Mouse (Mus musculus) liver, embryonic 11.5 days (tissue): ENCODE measurements around the gene Tbc1d4. TPM values are rescaled to one million over a fixed set of nuclear protein-coding genes. Genes with fewer than 3 reads are reported as not detected.
"Not testable (repeated sequence)": the region's sequence is repeated elsewhere in the genome, so short reads cannot be mapped to it uniquely, and the experiment has no call there.

Source experiments
- ATAC-seq: fragments of 200-750 bp; cut with Nextera tagmentation; replicated peaks from 2 replicates; pipeline ENCODE4 v1.8.0; 2017; ENCODE audit warnings: moderate number of reproducible peaks, mild to moderate bottlenecking, moderate TSS enrichment, moderate library complexity; ENCODE audit not compliant: low FRiP score
- DNase-seq: peaks from one replicate; pipeline ENCODE4 v3.0.0-alpha.2; 2017; ENCODE audit warnings: low spot score
- H3K27ac ChIP-seq: fragments of 300-500 bp; sonication (generic); 2 replicates; pipeline ENCODE4 v1.5.1; 2014; ENCODE audit warnings: mild to moderate bottlenecking, low read depth, low read length, control low read depth
- H3K27me3 ChIP-seq: fragments of 300-500 bp; sonication (generic); replicated peaks from 2 replicates; pipeline ENCODE4 v1.6.1; 2014; ENCODE audit warnings: low read length, mixed read lengths; ENCODE audit not compliant: control insufficient read depth, insufficient read depth
- H3K36me3 ChIP-seq: fragments of 300-500 bp; sonication (generic); 2 replicates; pipeline ENCODE4 v1.6.1; 2014; ENCODE audit warnings: mild to moderate bottlenecking, low read length, moderate library complexity, mixed read lengths; ENCODE audit not compliant: control insufficient read depth, insufficient read depth
- H3K4me1 ChIP-seq: fragments of 300-500 bp; sonication (generic); replicated peaks from 2 replicates; pipeline ENCODE4 v1.6.1; 2014; ENCODE audit warnings: low read length, mixed read lengths; ENCODE audit not compliant: control insufficient read depth, insufficient read depth
- H3K4me2 ChIP-seq: fragments of 300-500 bp; sonication (generic); 2 replicates; pipeline ENCODE4 v1.6.1; 2014; ENCODE audit warnings: mild to moderate bottlenecking, control low read depth, moderate library complexity
- H3K4me3 ChIP-seq: fragments of 300-500 bp; sonication (generic); 2 replicates; pipeline ENCODE4 v1.5.1; 2014; ENCODE audit warnings: low read depth, low read length, control low read depth
- H3K9ac ChIP-seq: fragments of 300-500 bp; sonication (generic); 2 replicates; pipeline ENCODE4 v1.6.1; 2014; ENCODE audit warnings: low read depth, low read length, control low read depth
- H3K9me3 ChIP-seq: fragments of 300-500 bp; sonication (generic); 2 replicates; pipeline ENCODE4 v1.6.1; 2016; ENCODE audit warnings: low read length, inconsistent platforms, mixed read lengths; ENCODE audit not compliant: control insufficient read depth
- WGBS: fragments of 180-500 bp; shearing (Covaris S2); extraction: QIAGEN DNeasy Blood & Tissue Kit; methylation state at CpG from one replicate; pipeline ENCODE4 v1.1.7; 2014; 5-methylcytosine and 5-hydroxymethylcytosine counted together
- polyA plus RNA-seq: library from polyadenylated mRNA; unstranded; fragments of >200 nt; fragmentation: Nextera tagmentation; extraction: Ambion mirVana; gene quantifications from 2 replicates; pipeline ENCODE4 v1.2.1, GENCODE M21; 2014

The Tbc1d4 gene
- polyA plus RNA-seq, 1 experiment from 2014 or later: 4.0 TPM

DNA sequence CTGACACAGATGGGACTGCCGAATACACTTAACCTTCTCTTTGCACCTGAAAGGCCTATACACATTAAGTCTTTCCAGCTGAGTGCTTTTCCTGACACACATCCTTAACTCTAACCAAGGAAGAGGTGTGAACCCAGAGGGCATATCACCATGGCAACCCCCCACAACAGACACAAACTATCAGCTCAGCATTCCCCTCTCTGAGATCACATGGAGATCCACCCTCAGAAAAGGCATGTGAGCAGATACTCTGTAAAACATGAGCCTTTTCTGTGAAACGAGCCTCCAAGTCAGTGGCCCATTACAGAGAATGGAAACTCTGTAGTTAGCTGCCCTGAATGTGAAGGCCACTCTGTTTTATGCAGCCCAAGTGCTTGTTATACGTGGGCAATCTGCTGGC is 6.1 kb downstream of the Tbc1d4 start:
- ATAC-seq (no peak), DNase-seq (no peak)
- Histone ChIP-seq H3K4me2 (no peak overlapping the region), H3K36me3 (no peaks in the 10 kb centered on the region), H3K4me1 (no peaks in the 10 kb centered on the region; the same call in 1 of the 2 replicates), H3K4me3 (no peak overlapping the region), H3K27ac (no peak overlapping the region), H3K27me3 (peaks cover 6% of the 10 kb centered on the region), H3K9me3 (no peaks in the 10 kb centered on the region), H3K9ac (no peak overlapping the region)
- 65% methylated on average over 3 of the region's 3 CpGs for WGBS

DNA sequence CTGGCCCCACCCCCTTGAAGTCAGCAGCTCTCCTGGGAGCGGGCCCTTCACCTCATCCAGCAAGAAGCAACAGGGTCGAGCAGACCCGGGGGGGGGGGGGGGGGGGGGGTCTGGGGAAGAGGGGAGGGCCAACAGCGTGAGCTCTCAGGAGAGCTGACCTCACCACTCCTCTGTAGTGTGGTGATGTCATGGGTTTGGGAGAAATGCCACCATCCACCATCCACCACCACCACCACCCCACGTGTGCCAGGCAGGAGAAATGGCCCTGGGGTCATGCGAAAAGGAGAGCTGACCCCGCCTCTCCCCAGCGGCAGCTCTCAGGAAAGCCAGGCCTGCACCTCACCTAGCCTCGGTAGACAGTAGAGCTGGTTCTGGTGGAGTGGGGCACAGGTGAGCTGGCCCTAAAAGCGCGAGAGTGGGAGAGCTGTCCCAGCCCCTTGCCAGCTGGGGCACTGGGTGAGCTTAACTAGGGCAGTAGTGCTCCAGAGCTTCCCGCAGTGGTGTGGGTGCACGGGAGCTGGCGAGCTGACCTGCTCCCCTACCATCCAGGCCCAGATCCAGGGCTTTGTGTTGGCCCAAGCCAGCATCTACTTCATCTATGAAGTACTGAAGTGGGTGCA is 11.8 kb downstream of the Tbc1d4 start:
- ATAC-seq (no peak; the same call in 1 of the 2 replicates), DNase-seq (no peak)

DNA sequence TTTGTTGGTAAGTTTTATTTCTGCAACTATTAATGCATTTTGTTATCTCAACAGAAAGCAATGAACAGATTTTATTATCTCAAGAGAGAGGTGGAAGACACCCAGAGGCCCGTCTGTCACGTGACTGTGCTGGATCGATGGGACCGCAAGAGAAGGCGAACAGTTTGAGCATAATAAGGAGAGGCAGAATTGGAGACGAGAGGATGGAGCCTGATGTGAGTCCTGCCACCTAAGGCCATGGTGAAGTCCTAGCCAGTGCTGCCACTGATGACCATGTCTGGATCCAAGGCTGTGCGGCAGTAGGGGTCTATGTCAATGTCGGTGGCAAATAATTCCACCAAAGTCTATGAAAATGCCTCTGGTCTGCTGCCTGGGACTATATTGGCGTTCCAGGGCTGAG is 12.3 kb downstream of the Tbc1d4 start:
- Histone ChIP-seq H3K27me3 (no peaks in the 10 kb centered on the region), H3K9me3 (no peaks in the 10 kb centered on the region), H3K36me3 (no peaks in the 10 kb centered on the region), H3K9ac (no peak overlapping the region), H3K4me2 (no peak overlapping the region), H3K4me3 (no peak overlapping the region), H3K4me1 (no peaks in the 10 kb centered on the region), H3K27ac (no peak overlapping the region)
- 89% methylated on average over 9 of the region's 9 CpGs for WGBS
- DNase-seq (no peak), ATAC-seq (no peak; the same call in 1 of the 2 replicates)

More for the DNA sequence above, 11.8 kb downstream of the Tbc1d4 start:
- H3K9me3 ChIP-seq: no peaks in the 10 kb centered on the region
- no peak overlapping the region for H3K27ac ChIP-seq
- no peak overlapping the region for H3K4me2 ChIP-seq
- no peak overlapping the region for H3K9ac ChIP-seq
- no peaks in the 10 kb centered on the region for H3K36me3 ChIP-seq
- no peak overlapping the region for H3K4me3 ChIP-seq
- H3K4me1 ChIP-seq: no peaks in the 10 kb centered on the region
- H3K27me3 ChIP-seq: no peaks in the 10 kb centered on the region
- WGBS: 88% methylated on average over 11 of the region's 14 CpGs

DNA sequence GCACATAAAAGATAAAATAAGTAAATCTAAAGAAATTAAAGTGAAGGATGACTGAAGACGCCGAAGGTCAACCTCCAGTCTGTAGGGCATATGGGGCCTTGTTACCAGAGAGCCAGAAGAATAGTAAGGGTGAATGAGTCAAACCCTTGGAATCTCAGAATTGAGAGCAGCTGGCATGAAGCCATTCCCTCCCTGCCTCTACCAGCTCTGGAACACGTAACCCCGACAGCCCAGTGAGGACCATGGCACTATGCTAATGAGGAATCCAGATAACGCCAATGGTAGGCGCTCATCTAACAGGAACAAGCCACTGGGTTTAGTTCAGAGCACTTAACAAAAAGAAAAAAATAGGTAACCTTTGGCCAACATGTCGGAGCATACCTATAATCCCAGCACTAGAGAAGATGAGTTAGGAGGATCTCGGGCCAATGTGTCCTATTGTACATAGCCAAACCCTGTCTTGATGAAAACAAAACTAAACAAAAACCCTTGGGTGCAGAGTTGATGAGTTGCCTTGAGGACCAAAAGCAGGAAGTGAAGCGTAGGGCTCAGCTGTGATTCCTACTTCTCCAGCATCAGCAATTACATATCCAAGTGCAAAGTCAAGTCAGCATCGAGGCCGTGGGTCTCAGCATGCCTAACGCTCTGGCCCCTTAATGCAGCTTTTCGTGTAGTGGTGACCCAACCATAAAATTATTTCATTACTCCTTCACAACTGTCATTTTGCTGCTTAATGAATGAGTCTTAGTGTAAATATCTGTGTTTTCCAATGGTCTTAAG is 13.5 kb downstream of the Tbc1d4 start:
- H3K9ac ChIP-seq: no peak overlapping the region
- no peaks in the 10 kb centered on the region for H3K9me3 ChIP-seq
- 89% methylated on average over 13 of the region's 13 CpGs for WGBS
- DNase-seq (no peak), ATAC-seq (no peak)
- no peak overlapping the region for H3K4me2 ChIP-seq
- no peaks in the 10 kb centered on the region for H3K4me1 ChIP-seq
- H3K4me3 ChIP-seq: no peak overlapping the region
- H3K27ac ChIP-seq: no peak overlapping the region
- H3K36me3 ChIP-seq: no peaks in the 10 kb centered on the region
- no peaks in the 10 kb centered on the region for H3K27me3 ChIP-seq

DNA sequence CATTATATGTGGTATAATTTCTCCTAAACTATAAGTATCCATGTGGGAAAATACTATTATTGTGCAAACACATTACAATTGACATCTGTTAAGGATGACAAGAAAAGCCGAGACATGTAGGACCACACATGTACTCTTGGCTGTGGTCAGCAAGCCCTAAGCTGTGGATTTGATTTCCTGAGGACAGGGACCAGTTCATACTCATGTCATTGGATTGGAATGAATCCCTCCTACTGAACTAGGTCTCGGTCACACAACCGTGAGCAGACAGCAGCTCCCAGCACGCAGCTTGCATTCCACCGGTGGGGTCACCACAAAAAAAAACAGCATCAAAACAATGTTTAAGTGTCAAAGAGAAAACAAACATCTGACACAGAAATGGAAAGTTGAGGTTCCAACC is 15.0 kb downstream of the Tbc1d4 start:
- Histone ChIP-seq H3K4me3 (no peak overlapping the region), H3K9me3 (no peaks in the 10 kb centered on the region), H3K36me3 (no peaks in the 10 kb centered on the region), H3K27ac (no peak overlapping the region), H3K27me3 (no peaks in the 10 kb centered on the region), H3K4me1 (no peaks in the 10 kb centered on the region), H3K9ac (no peak overlapping the region), H3K4me2 (no peak overlapping the region)
- WGBS: 88% methylated on average over 5 of the region's 5 CpGs
- DNase-seq (no peak), ATAC-seq (no peak)

DNA sequence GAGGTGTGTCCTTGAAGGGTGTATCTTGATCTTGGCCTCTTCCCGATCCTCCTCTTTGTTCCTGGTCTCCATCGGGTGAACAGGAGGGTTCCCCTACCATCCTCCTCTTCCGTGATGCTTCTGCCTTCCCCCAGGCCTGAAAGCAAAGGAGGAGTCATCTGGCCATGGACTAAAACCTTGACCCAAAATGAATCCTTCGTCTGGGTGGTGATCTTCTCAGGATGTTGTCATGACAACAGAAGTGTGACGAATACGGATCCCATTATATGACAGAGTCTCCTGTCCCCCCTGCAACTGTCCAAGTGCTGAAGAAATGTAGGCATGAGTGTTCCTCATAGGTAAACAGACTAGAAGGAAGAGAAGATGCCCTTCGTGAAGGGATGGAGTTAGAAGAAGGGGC is 15.7 kb downstream of the Tbc1d4 start:
- Histone ChIP-seq H3K4me2 (no peak overlapping the region), H3K9ac (no peak overlapping the region), H3K4me1 (no peaks in the 10 kb centered on the region), H3K27ac (no peak overlapping the region), H3K36me3 (no peaks in the 10 kb centered on the region), H3K27me3 (no peaks in the 10 kb centered on the region), H3K9me3 (no peaks in the 10 kb centered on the region), H3K4me3 (no peak overlapping the region)
- DNase-seq: no peak
- no peak for ATAC-seq
- WGBS: 80% methylated on average over 7 of the region's 7 CpGs

DNA sequence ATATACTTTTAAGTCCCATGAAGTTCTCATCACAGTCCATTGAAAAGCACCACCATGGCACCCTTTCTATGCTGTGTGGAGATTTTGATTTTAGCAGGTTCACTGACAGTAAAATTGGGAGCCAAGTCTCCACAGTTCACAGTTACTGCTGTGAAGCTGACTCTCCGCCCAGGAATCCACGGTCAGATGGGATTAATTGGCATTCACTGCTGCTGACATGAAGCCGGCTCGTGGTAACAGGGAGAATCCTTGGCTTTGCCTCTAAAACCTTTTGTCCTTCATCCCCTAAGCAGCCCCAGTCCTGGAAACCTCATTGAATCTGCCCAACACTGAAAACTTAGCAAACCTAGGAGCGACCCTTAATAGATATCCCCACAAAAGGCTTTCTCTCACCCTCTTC is 17.9 kb downstream of the Tbc1d4 start:
- DNase-seq (no peak), ATAC-seq (no peak)
- Histone ChIP-seq H3K27ac (no peak overlapping the region), H3K27me3 (no peaks in the 10 kb centered on the region), H3K4me3 (no peak overlapping the region), H3K9ac (no peak overlapping the region), H3K9me3 (no peaks in the 10 kb centered on the region), H3K4me2 (no peak overlapping the region), H3K4me1 (no peaks in the 10 kb centered on the region), H3K36me3 (no peaks in the 10 kb centered on the region)
- WGBS: 85% methylated on average over 5 of the region's 5 CpGs

DNA sequence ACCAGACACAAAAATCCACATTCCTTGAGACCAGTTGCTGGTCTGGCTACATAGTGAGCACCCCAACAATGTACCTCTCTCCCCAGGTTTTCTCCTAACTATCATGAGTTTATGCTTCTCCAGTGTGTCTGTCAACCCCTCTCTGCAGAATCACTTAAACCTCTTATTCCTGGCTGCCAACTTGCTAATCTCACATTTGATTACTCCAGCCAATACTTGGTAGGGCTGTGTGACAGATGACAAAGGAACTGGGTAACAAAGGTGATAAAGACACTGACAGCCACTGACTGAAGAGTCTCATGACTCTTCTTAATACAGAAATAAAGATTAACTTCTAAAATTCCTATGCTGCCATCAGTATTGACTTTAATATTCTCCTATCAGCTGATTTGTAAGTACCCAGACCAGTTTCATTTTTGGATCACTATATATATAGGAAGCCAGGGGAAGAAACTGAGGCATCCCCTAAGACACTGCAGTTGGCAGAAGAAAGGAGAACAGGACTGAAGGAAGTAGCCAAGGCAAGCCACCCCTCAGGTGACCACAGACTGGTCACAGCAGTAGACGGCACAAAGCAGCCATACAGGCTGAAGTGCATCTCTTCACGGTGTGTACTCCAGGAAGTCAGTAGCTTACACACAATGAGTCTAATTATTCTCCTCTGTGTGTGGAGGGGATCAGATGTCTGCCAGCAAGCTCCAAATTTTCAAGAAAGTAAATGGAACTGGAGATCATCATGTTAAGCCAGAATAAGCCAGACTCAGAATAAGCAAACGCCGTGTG is 20.6 kb downstream of the Tbc1d4 start:
- not testable (repeated sequence) for H3K27ac ChIP-seq, DNase-seq, H3K4me3 ChIP-seq, H3K27me3 ChIP-seq, H3K4me2 ChIP-seq, H3K9ac ChIP-seq, H3K9me3 ChIP-seq, H3K4me1 ChIP-seq, H3K36me3 ChIP-seq, ATAC-seq
- 85% methylated on average over 2 of the region's 4 CpGs for WGBS
